Comparison of ENCODE assay signal across 21 mouse cellular contexts in genomic region chr11:109107518-109108205, GRCm38 (mm10). TPM values are rescaled to one million over a fixed set of nuclear protein-coding genes. Genes with fewer than 3 reads are reported as not detected.
DNase-seq lines count a peak whose midpoint lies in the region; ATAC-seq and TF ChIP-seq lines count a peak whose summit lies in the region.
"Had no signal": no experiment of that assay in that cellular context is flagged by ENCODE, and none has a peak within 500 bp of the region (broad histone marks: within the 10 kb centered on the region; RNA-seq: fewer than 3 reads in every experiment).

No protein-coding gene starts in this region.

- H3K9ac ChIP-seq in hindbrain, embryonic 13.5 days = peak overlapping the region; percentile 49
- 0 out of 2 replicates have a peak overlapping the region, but pooled peaks have one; percentile 28 for H3K9ac ChIP-seq in midbrain, embryonic 13.5 days (replicated peaks)
- no peak overlapping the region for H3K9ac ChIP-seq in neural tube, embryonic 15.5 days (replicated peaks)
- H3K9ac ChIP-seq: liver, embryonic 12.5 days had no signal

- H3K4me3 ChIP-seq in hindbrain, embryonic 13.5 days = no peak overlapping the region
- H3K4me3 ChIP-seq in midbrain, embryonic 13.5 days (replicated peaks) = no peak overlapping the region
- H3K4me3 ChIP-seq in neural tube, embryonic 15.5 days (replicated peaks) = no peak overlapping the region
- H3K4me3 ChIP-seq in lung, adult 2 months (replicated peaks; ENCODE audit: extremely low read depth, low read depth, low read length) = no peak overlapping the region
- H3K4me3 ChIP-seq: gastrocnemius, adult 2 months; liver, embryonic 12.5 days had no signal

- WGBS in hindbrain, embryonic 13.5 days = 18% methylated on average over 11 of the region's 11 CpGs
- WGBS in midbrain, embryonic 13.5 days = 27% methylated on average over 11 of the region's 11 CpGs
- WGBS in neural tube, embryonic 15.5 days = 15% methylated on average over 11 of the region's 11 CpGs
- 78% methylated on average over 11 of the region's 11 CpGs for WGBS in lung, adult 2 months

- H3K4me1 ChIP-seq in hindbrain, embryonic 13.5 days (replicated peaks) = peaks cover 42% of the 10 kb centered on the region
- H3K4me1 ChIP-seq in midbrain, embryonic 13.5 days (replicated peaks) = peaks cover 43% of the 10 kb centered on the region
- peaks cover 18% of the 10 kb centered on the region for H3K4me1 ChIP-seq in neural tube, embryonic 15.5 days
- no peaks in the 10 kb centered on the region for H3K4me1 ChIP-seq in lung, adult 2 months (ENCODE audit: control insufficient read depth, insufficient read depth, low read length)
- H3K4me1 ChIP-seq: liver, embryonic 12.5 days had no signal

- H3K27me3 ChIP-seq in hindbrain, embryonic 13.5 days = no peaks in the 10 kb centered on the region
- H3K27me3 ChIP-seq in midbrain, embryonic 13.5 days = no peaks in the 10 kb centered on the region
- H3K27me3 ChIP-seq in neural tube, embryonic 15.5 days (replicated peaks) = no peaks in the 10 kb centered on the region
- H3K27me3 ChIP-seq: liver, embryonic 12.5 days had no signal

- TF ChIP-seq CTCF in lung, adult 2 months (IDR thresholded peaks at IDR 0.05; ENCODE audit: insufficient read depth, low read length) = no peak

- ATAC-seq in hindbrain, embryonic 13.5 days (ENCODE audit: low FRiP score) = no peak; the same call in 1 of the 2 replicates
- peak; percentile 44; the same call in 1 of the 2 replicates for ATAC-seq in midbrain, embryonic 13.5 days
- 0 out of 2 replicates have a peak, but pooled peaks have one; percentile 30 for ATAC-seq in neural tube, embryonic 15.5 days (ENCODE audit: low FRiP score)
- ATAC-seq in monocyte, adult 5-6 weeks (replicated peaks; ENCODE audit: insufficient number of reproducible peaks, low FRiP score, low TSS enrichment, poor library complexity, severe bottlenecking) = no peak
- ATAC-seq: liver, embryonic 12.5 days; lung, postnatal 0 days had no signal

- H3K4me2 ChIP-seq in hindbrain, embryonic 13.5 days = 0 out of 2 replicates have a peak overlapping the region, but pooled peaks have one; percentile 10
- H3K4me2 ChIP-seq in midbrain, embryonic 13.5 days (replicated peaks) = peak overlapping the region; percentile 17; the same call in 1 of the 2 replicates
- no peak overlapping the region for H3K4me2 ChIP-seq in neural tube, embryonic 15.5 days
- H3K4me2 ChIP-seq: liver, embryonic 12.5 days had no signal

- H3K9me3 ChIP-seq in hindbrain, embryonic 13.5 days = no peaks in the 10 kb centered on the region
- H3K9me3 ChIP-seq in midbrain, embryonic 13.5 days = no peaks in the 10 kb centered on the region
- H3K9me3 ChIP-seq in neural tube, embryonic 15.5 days (replicated peaks) = no peaks in the 10 kb centered on the region
- H3K9me3 ChIP-seq: liver, embryonic 12.5 days had no signal

- H3K36me3 ChIP-seq in hindbrain, embryonic 13.5 days = no peaks in the 10 kb centered on the region
- no peaks in the 10 kb centered on the region for H3K36me3 ChIP-seq in midbrain, embryonic 13.5 days
- no peaks in the 10 kb centered on the region for H3K36me3 ChIP-seq in neural tube, embryonic 15.5 days
- H3K36me3 ChIP-seq: liver, embryonic 12.5 days had no signal

- TF ChIP-seq POLR2A in lung, adult 2 months (IDR thresholded peaks at IDR 0.05; ENCODE audit: borderline replicate concordance, extremely low read depth, low read depth, low read length) = no peak

- DNase-seq in retina, postnatal 1 day = peak; percentile 44
- no peak for DNase-seq in retina, embryonic 14.5 days (ENCODE audit: low spot score)
- no peak for DNase-seq in adrenal gland, postnatal 4 days (ENCODE audit: low spot score in 2 of 2)
- no peak for DNase-seq in lung, adult 2 months
- DNase-seq: adrenal gland, postnatal 14 days; gastrocnemius, adult 2 months; heart, postnatal 14 days; kidney, adult 18-20 months; right cerebral cortex, postnatal 4 days had no signal

- H3K27ac ChIP-seq in hindbrain, embryonic 13.5 days = peak overlapping the region; percentile 89
- peak overlapping the region; percentile 74 for H3K27ac ChIP-seq in midbrain, embryonic 13.5 days
- H3K27ac ChIP-seq in neural tube, embryonic 15.5 days (replicated peaks) = peak overlapping the region; percentile 54
- H3K27ac ChIP-seq: gastrocnemius, adult 2 months; liver, embryonic 12.5 days had no signal

RNA-seq across cellular contexts. Expression of gene E030025P04Rik, which starts 36.5 kb away (rescaled TPM):
- not detected in 2 replicates for polyA plus RNA-seq in hindbrain, embryonic 13.5 days (2015; fragmentation: Nextera tagmentation; extraction: Ambion mirVana)
- not detected in 2 replicates for polyA plus RNA-seq in midbrain, embryonic 13.5 days (2015; fragmentation: Nextera tagmentation; extraction: Ambion mirVana)
- not detected in 2 replicates for polyA plus RNA-seq in neural tube, embryonic 15.5 days (2015; fragmentation: Nextera tagmentation; extraction: Ambion mirVana)
- not detected in 3 replicates for total RNA-seq in monocyte, adult 5-6 weeks (2017)
- not detected for total RNA-seq in adrenal gland, postnatal 4 days (2021)
- polyA plus RNA-seq in lung, adult 2 months (2012; rRNA removed) = 0.11 and 0.25 TPM in 2 replicates
- total RNA-seq: adrenal gland, postnatal 14 days; common myeloid progenitor, adult 5-6 weeks; ES-E14; gastrocnemius, adult 2 months; heart, adult 8-10 months; heart, postnatal 14 days; left cerebral cortex, adult 8-10 months had no signal
- polyA plus RNA-seq: C2C12; liver, embryonic 12.5 days; thymus, postnatal 0 days had no signal

Comparison
In these comparisons a context has a peak if more than half of its experiments do, and no peak if none do; other contexts are left out.
1. ATAC-seq: peak in midbrain, embryonic 13.5 days (single experiment) and neural tube, embryonic 15.5 days (single experiment); none in hindbrain, embryonic 13.5 days (single experiment) and monocyte, adult 5-6 weeks (single experiment).
2. Peak in every context shown above with its lines, with median percentiles within 50 percentile points of each other: H3K27ac ChIP-seq.